Mouse (Mus musculus): ENCODE measurements around the gene Parp1. TPM values are rescaled to one million over a fixed set of nuclear protein-coding genes. Genes with fewer than 3 reads are reported as not detected.

Gene Parp1
- polyA plus RNA-seq, 1 experiment = 3.5 TPM

- Histone ChIP-seq H3K36me3 (ENCODE audit: control insufficient read depth) (peaks cover 30% of the 10 kb centered on the region), H3K9me3 (ENCODE audit: control insufficient read depth, low read length) (no peaks in the 10 kb centered on the region), H3K27me3 (ENCODE audit: control insufficient read depth) (no peaks in the 10 kb centered on the region), H3K4me1 (ENCODE audit: control insufficient read depth) (peaks cover 48% of the 10 kb centered on the region), H3K4me3 (replicated peaks) (peak overlapping the region; percentile 79)
- TF ChIP-seq TAL1 (IDR thresholded peaks at IDR 0.05; ENCODE audit: low read length) = no peak
- no peak for TF ChIP-seq GATA1 (IDR thresholded peaks at IDR 0.05; ENCODE audit: low read length)
These were observed 72.9 kb downstream of the Parp1 start for GRCm38 (mm10) chr1:180641518-180642227.

DNA sequence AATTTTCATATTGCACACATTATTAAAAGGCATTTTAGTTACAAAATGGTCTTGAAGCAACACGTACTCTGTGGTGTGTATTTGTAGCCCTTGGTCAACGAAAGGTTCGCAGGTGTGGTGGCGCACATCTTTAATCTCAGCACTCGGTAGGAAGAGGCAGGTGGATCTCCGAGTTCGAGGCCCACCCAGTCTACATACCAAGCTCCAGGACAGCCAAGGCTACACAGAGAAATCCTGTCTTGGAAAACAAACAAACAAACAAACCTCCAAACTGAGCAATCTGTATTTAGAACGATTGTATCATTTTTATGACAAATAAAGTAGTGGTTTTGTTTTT lies 73.5 kb downstream of the Parp1 start:
- no peaks in the 10 kb centered on the region for H3K9me3 ChIP-seq (ENCODE audit: control insufficient read depth, low read length)
- H3K36me3 ChIP-seq (ENCODE audit: control insufficient read depth) = peaks cover 34% of the 10 kb centered on the region
- H3K4me1 ChIP-seq (ENCODE audit: control insufficient read depth) = peaks cover 45% of the 10 kb centered on the region
- no peaks in the 10 kb centered on the region for H3K27me3 ChIP-seq (ENCODE audit: control insufficient read depth)
- H3K4me3 ChIP-seq (replicated peaks) = peak overlapping the region; percentile 79
- TF ChIP-seq TAL1 (IDR thresholded peaks at IDR 0.05; ENCODE audit: low read length) = no peak
- no peak for TF ChIP-seq GATA1 (IDR thresholded peaks at IDR 0.05; ENCODE audit: low read length)

Other genes starting within 250 kb of the Parp1 start
- 0.03 and 0.04 TPM in 2 replicates for gene Itpkb, start 238.4 kb upstream of the Parp1 start, polyA plus RNA-seq (2012)
- not detected in 2 replicates for gene Stum, start 85.4 kb upstream of the Parp1 start, polyA plus RNA-seq (2012)
- 0.18 and 0.36 TPM in 2 replicates for gene Lin9, start 72.2 kb downstream of the Parp1 start, polyA plus RNA-seq (2012)
- gene Mixl1, start 128.1 kb downstream of the Parp1 start, polyA plus RNA-seq (2012) = not detected in 2 replicates
- 0.23 and 0.27 TPM in 2 replicates for gene Acbd3, start 157.1 kb downstream of the Parp1 start, polyA plus RNA-seq (2012)
- gene H3f3a, start 245.0 kb downstream of the Parp1 start, polyA plus RNA-seq (2012) = 610 and 750 TPM in 2 replicates

Data from erythroblast, embryonic 14.5 days (primary cell).